1 mouse cellular context compared by ENCODE assay signal in the genomic region with DNA sequence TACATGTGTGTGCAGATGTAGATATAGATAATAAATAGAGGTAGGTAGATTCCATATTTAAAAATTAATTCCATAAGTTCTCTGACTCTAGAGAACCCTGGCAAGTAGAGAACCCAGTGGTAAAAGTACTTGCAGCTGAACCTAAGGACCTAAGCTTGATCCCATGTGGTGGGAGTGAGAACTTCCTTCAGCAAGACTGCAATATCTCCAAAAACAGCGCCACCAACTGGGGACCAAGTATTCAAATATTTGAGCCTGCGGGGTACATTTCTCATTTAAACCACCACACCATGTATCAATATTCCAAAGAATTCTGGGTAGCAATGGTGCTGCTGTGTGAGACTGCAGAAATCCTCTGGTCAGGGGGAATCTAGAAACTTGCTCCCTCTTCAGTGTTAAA.
TF ChIP-seq lines count a peak whose summit lies in the region.

No protein-coding gene starts in this region.

TF ChIP-seq in MEL, 35 proteins besides CTCF, POLR2A, EP300 and RAD21:
- TF ChIP-seq HCFC1 (IDR thresholded peaks at IDR 0.05; ENCODE audit: low read depth, low read length) (no peak), MAX (IDR thresholded peaks at IDR 0.05; ENCODE audit: low read length) (no peak), SMC3 (IDR thresholded peaks at IDR 0.05; ENCODE audit: low read depth, low read length) (peak; percentile 13; the same call in 1 of the 2 replicates)
